Mouse (Mus musculus): ENCODE data around the gene Plekho2.

GRCm38 (mm10) chr9:65555001-65555405, 24.8 kb downstream of the Plekho2 start:
- TF ChIP-seq CTCF (IDR thresholded peaks at IDR 0.05; ENCODE audit: low read depth, low read length) (no peak), POLR2A (IDR thresholded peaks at IDR 0.05; ENCODE audit: extremely low read depth, insufficient read depth, low read length) (no peak)

All from liver, adult 2 months (tissue).